Mouse (Mus musculus) CH12.LX (cell line): ENCODE data around the gene Tgif2. TPM values are rescaled to one million over a fixed set of nuclear protein-coding genes. Genes with fewer than 3 reads are reported as not detected.
A peak's percentile ranks its signal among the peaks of the same experiment; 100 is the strongest.

Source experiments
- DNase-seq: peaks from one replicate; pipeline ENCODE4 v3.0.0-alpha.2; 2013; ENCODE audit errors: extremely low read depth
- H3K27ac ChIP-seq: 2 replicates; pipeline ENCODE4 v1.5.1; 2012; ENCODE audit warnings: low read depth, mild to moderate bottlenecking, control low read depth, moderate library complexity; ENCODE audit not compliant: insufficient read depth
- H3K27me3 ChIP-seq: replicated peaks from 2 replicates; pipeline ENCODE3; 2012; ENCODE audit warnings: inconsistent platforms
- H3K36me3 ChIP-seq, 2 experiments: replicated peaks in 1 of 2; 2 replicates each; pipeline versions ENCODE3 to v1.6.1; 2012; ENCODE audit warnings: inconsistent platforms in 1 of 2, low read length in 1 of 2, mild to moderate bottlenecking in 1 of 2, mixed read lengths in 1 of 2, moderate library complexity in 1 of 2; ENCODE audit not compliant: control insufficient read depth in 1 of 2, insufficient read depth in 1 of 2
- H3K4me1 ChIP-seq, 2 experiments: 2 replicates each; pipeline ENCODE4 v1.6.1; 2012; ENCODE audit warnings: inconsistent platforms in 1 of 2, moderate library complexity in 1 of 2; ENCODE audit not compliant: insufficient read depth in 2 of 2, control insufficient read depth in 1 of 2
- H3K4me2 ChIP-seq: 2 replicates; pipeline ENCODE4 v1.6.1; 2012; ENCODE audit warnings: low read depth, mild to moderate bottlenecking, control low read depth; ENCODE audit not compliant: poor library complexity, insufficient read depth, severe bottlenecking
- H3K4me3 ChIP-seq, 3 experiments: fragments of 150-350 bp in 1 of 3; sonication (generic) in 1 of 3; replicated peaks in 1 of 3; 2 replicates each; pipeline versions ENCODE3 to v1.5.1; 2011 to 2012; ENCODE audit warnings: low read depth in 2 of 3, low read length in 2 of 3, mild to moderate bottlenecking in 2 of 3, moderate library complexity in 2 of 3, control low read depth in 1 of 3, improper control_type of control experiment in 1 of 3, inconsistent platforms in 1 of 3, mixed read lengths in 1 of 3; ENCODE audit not compliant: poor library complexity in 1 of 3
- H3K79me2 ChIP-seq: replicated peaks from 2 replicates; pipeline ENCODE4 v1.6.1; 2012; ENCODE audit warnings: mild to moderate bottlenecking, moderate library complexity; ENCODE audit not compliant: control insufficient read depth, poor library complexity, insufficient read depth, severe bottlenecking; ENCODE audit errors: extremely low read depth
- H3K9ac ChIP-seq: 2 replicates; pipeline ENCODE4 v1.6.1; 2012; ENCODE audit warnings: low read depth, mild to moderate bottlenecking, control low read depth, moderate library complexity; ENCODE audit not compliant: insufficient read depth
- H3K9me3 ChIP-seq: replicated peaks from 2 replicates; pipeline ENCODE3; 2012; ENCODE audit warnings: low read length, inconsistent platforms, mixed read lengths
- BHLHE40 ChIP-seq: IDR thresholded peaks from 2 replicates; pipeline ENCODE4 v1.6.1; 2011; ENCODE audit warnings: mild to moderate bottlenecking, low read depth, low read length, improper control_type of control experiment
- CHD1 ChIP-seq: IDR thresholded peaks from 2 replicates; pipeline ENCODE4 v1.6.1; 2012; ENCODE audit warnings: low read depth, low read length, improper control_type of control experiment, inconsistent platforms
- CHD2 ChIP-seq: IDR thresholded peaks from 2 replicates; pipeline ENCODE4 v1.6.1; 2011; ENCODE audit warnings: low read length, improper control_type of control experiment
- CTCF ChIP-seq, 2 experiments: IDR thresholded peaks in 1 of 2; conservative IDR thresholded peaks in 1 of 2; 2 replicates each; pipeline ENCODE4 v1.5.1; 2011 to 2012; ENCODE audit warnings: low read depth in 2 of 2, low read length in 2 of 2, improper control_type of control experiment in 1 of 2, inconsistent platforms in 1 of 2, mild to moderate bottlenecking in 1 of 2, moderate library complexity in 1 of 2
- E2F4 ChIP-seq: IDR thresholded peaks from 2 replicates; pipeline ENCODE4 v1.6.1; 2011; ENCODE audit warnings: low read depth, low read length, improper control_type of control experiment; ENCODE audit not compliant: insufficient replicate concordance
- ELF1 ChIP-seq: IDR thresholded peaks from 2 replicates; pipeline ENCODE4 v1.6.1; 2014; ENCODE audit warnings: low read depth, mild to moderate bottlenecking, inconsistent platforms, low read length, improper control_type of control experiment
- EP300 ChIP-seq: IDR thresholded peaks from 2 replicates; pipeline ENCODE4 v1.6.1; 2011; ENCODE audit warnings: low read length, improper control_type of control experiment
- ETS1 ChIP-seq: conservative IDR thresholded peaks from 2 replicates; pipeline ENCODE4 v1.6.1; 2012; ENCODE audit warnings: low read depth, mild to moderate bottlenecking, inconsistent platforms, low read length, improper control_type of control experiment, moderate library complexity
- HCFC1 ChIP-seq: IDR thresholded peaks from 2 replicates; pipeline ENCODE4 v1.6.1; 2012; ENCODE audit warnings: low read depth, mild to moderate bottlenecking, inconsistent platforms, low read length, improper control_type of control experiment
- IRF4 ChIP-seq: IDR thresholded peaks from 2 replicates; pipeline ENCODE4 v1.6.1; 2014; ENCODE audit warnings: low read depth, mild to moderate bottlenecking, inconsistent platforms, low read length, improper control_type of control experiment
- JUN ChIP-seq: IDR thresholded peaks from 2 replicates; pipeline ENCODE4 v1.6.1; 2011; ENCODE audit warnings: low read depth, mild to moderate bottlenecking, low read length, improper control_type of control experiment, moderate library complexity; ENCODE audit not compliant: insufficient read depth
- MAFK ChIP-seq: IDR thresholded peaks from 2 replicates; pipeline ENCODE4 v1.6.1; 2011; ENCODE audit warnings: low read length, improper control_type of control experiment; ENCODE audit not compliant: insufficient replicate concordance
- MAX ChIP-seq: IDR thresholded peaks from 2 replicates; pipeline ENCODE4 v1.6.1; 2011; ENCODE audit warnings: low read length, improper control_type of control experiment
- MXI1 ChIP-seq: IDR thresholded peaks from 2 replicates; pipeline ENCODE4 v1.6.1; 2011; ENCODE audit warnings: mild to moderate bottlenecking, low read depth, low read length, improper control_type of control experiment
- MYC ChIP-seq: IDR thresholded peaks from 2 replicates; pipeline ENCODE4 v1.6.1; 2011; ENCODE audit warnings: low read depth, mild to moderate bottlenecking, improper control_type of control experiment, low read length
- POLR2AphosphoS2 ChIP-seq: IDR thresholded peaks from 2 replicates; pipeline ENCODE4 v1.6.1; 2011; ENCODE audit warnings: low read depth, low read length, improper control_type of control experiment
- RAD21 ChIP-seq: IDR thresholded peaks from 2 replicates; pipeline ENCODE4 v1.6.1; 2011; ENCODE audit warnings: low read depth, mild to moderate bottlenecking, low read length, improper control_type of control experiment, moderate library complexity
- RCOR1 ChIP-seq: conservative IDR thresholded peaks from 2 replicates; pipeline ENCODE4 v1.6.1; 2012; ENCODE audit warnings: low read depth, mild to moderate bottlenecking, inconsistent platforms, low read length, improper control_type of control experiment
- SIN3A ChIP-seq: IDR thresholded peaks from 2 replicates; pipeline ENCODE4 v1.6.1; 2012; ENCODE audit warnings: low read length, improper control_type of control experiment, inconsistent platforms
- SMC3 ChIP-seq: IDR thresholded peaks from 2 replicates; pipeline ENCODE4 v1.6.1; 2011; ENCODE audit warnings: low read depth, low read length, improper control_type of control experiment
- TBP ChIP-seq: conservative IDR thresholded peaks from 2 replicates; pipeline ENCODE4 v1.6.1; 2011; ENCODE audit warnings: low read depth, low read length, improper control_type of control experiment
- USF1 ChIP-seq: IDR thresholded peaks from 2 replicates; pipeline ENCODE4 v1.6.1; 2014; ENCODE audit warnings: low read depth, mild to moderate bottlenecking, inconsistent platforms, low read length, improper control_type of control experiment
- USF2 ChIP-seq: conservative IDR thresholded peaks from 2 replicates; pipeline ENCODE4 v1.6.1; 2011; ENCODE audit warnings: low read depth, low read length, improper control_type of control experiment
- ZKSCAN1 ChIP-seq: IDR thresholded peaks from 2 replicates; pipeline ENCODE4 v1.6.1; 2012; ENCODE audit warnings: low read depth, inconsistent platforms, low read length, improper control_type of control experiment, borderline replicate concordance
- ZMIZ1 ChIP-seq: IDR thresholded peaks from 2 replicates; pipeline ENCODE4 v1.6.1; 2012; ENCODE audit warnings: low read depth, mild to moderate bottlenecking, inconsistent platforms, low read length, improper control_type of control experiment
- ZNF384 ChIP-seq: IDR thresholded peaks from 2 replicates; pipeline ENCODE4 v1.6.1; 2012; ENCODE audit warnings: low read depth, low read length, improper control_type of control experiment, inconsistent platforms
- dilution Hi-C: fragments of 300-500 bp; cut with MboI; formaldehyde crosslinking; loops from 2 replicates; pipeline ENCODE4 v1.14.3; 2020; ENCODE audit warnings: low sequenced_read_pairs; ENCODE audit not compliant: extremely low pct_unique_long_range_greater_than_20kb, extremely low pct_ligation_motif_present
- in situ Hi-C: fragments of 300-500 bp; cut with MboI; formaldehyde crosslinking; loops from 3 replicates; pipeline ENCODE4 v1.14.3; 2019; ENCODE audit warnings: low sequenced_read_pairs, low pct_ligation_motif_present, low pct_unique_long_range_greater_than_20kb, mixed read lengths
- polyA plus RNA-seq: library from polyadenylated mRNA; unstranded; fragments of >175 nt; gene quantifications from 2 replicates; pipeline ENCODE4 v1.2.1, GENCODE M21; 2012; ENCODE audit warnings: low read depth; ENCODE audit not compliant: insufficient read length
- total RNA-seq, 2 experiments: library from RNA; depleted of rRNA; stranded (reverse); fragments of 300-350 nt in 1 of 2; fragments of >200 nt in 1 of 2; gene quantifications; 2 replicates each; pipeline ENCODE4 v1.2.3; 2012 to 2014

The Tgif2 gene
- total and polyA plus RNA-seq, 3 experiments: 10.3 to 12.2 (median 11.3) TPM

GRCm38 (mm10) chr2:156806886-156807285 is 32.9 kb upstream of the Tgif2 start:
- no peak for TF ChIP-seq EP300
- no peak for TF ChIP-seq USF2
- no peak for TF ChIP-seq TBP
- TF ChIP-seq USF1: no peak
- no peak for TF ChIP-seq MAX
- no peak for TF ChIP-seq E2F4
- no peak for TF ChIP-seq ZKSCAN1
- TF ChIP-seq CTCF (conservative IDR thresholded peaks at IDR 0.05 in 1 of 2, IDR thresholded peaks at IDR 0.05 in 1 of 2; ENCODE audit: low read depth in 2 of 2, low read length in 2 of 2): no peak
- no peak for TF ChIP-seq MAFK
- TF ChIP-seq CHD2: no peak
- no peak for TF ChIP-seq ELF1
- TF ChIP-seq BHLHE40: no peak
- no peak for TF ChIP-seq MYC
- no peak for TF ChIP-seq CHD1
- TF ChIP-seq JUN: no peak
- TF ChIP-seq ETS1: no peak
- TF ChIP-seq HCFC1: no peak
- Histone ChIP-seq H3K4me3 (no peak overlapping the region), H3K4me1 (peaks cover 2 to 20% of the 10 kb centered on the region in 2 experiments; a peak in 3 of 4 replicates), H3K79me2 (no peaks in the 10 kb centered on the region), H3K27me3 (peaks cover 6% of the 10 kb centered on the region), H3K4me2 (no peak overlapping the region), H3K36me3 (no peaks in the 10 kb centered on the region), H3K27ac (no peak overlapping the region), H3K9me3 (no peaks in the 10 kb centered on the region), H3K9ac (no peak overlapping the region)
- dilution Hi-C loops: no loop called here
- DNase-seq: no peak
- in situ Hi-C loops: no loop called here

GRCm38 (mm10) chr2:156809579-156809978 is 30.2 kb upstream of the Tgif2 start:
- H3K4me1 ChIP-seq: peaks cover 2 to 20% of the 10 kb centered on the region in 2 experiments; a peak in 3 of 4 replicates
- H3K79me2 ChIP-seq: no peaks in the 10 kb centered on the region
- no peak overlapping the region for H3K4me2 ChIP-seq
- TF ChIP-seq EP300 (no peak), USF1 (no peak), BHLHE40 (no peak), CHD2 (no peak), SMC3 (peak; percentile 63), CTCF (conservative IDR thresholded peaks at IDR 0.05 in 1 of 2, IDR thresholded peaks at IDR 0.05 in 1 of 2; ENCODE audit: low read depth in 2 of 2, low read length in 2 of 2) (peak; percentile 80 to 82), IRF4 (no peak), SIN3A (no peak), ETS1 (no peak), TBP (no peak), RCOR1 (no peak), MXI1 (no peak), ZNF384 (no peak), USF2 (no peak), RAD21 (peak; percentile 80), JUN (no peak), ELF1 (no peak), POLR2AphosphoS2 (no peak), ZMIZ1 (no peak), MAFK (no peak)
- peak; percentile 38 for DNase-seq
- no peaks in the 10 kb centered on the region for H3K9me3 ChIP-seq
- in situ Hi-C loops: no loop called here
- H3K27me3 ChIP-seq: peaks cover 3% of the 10 kb centered on the region
- dilution Hi-C loops: no loop called here
- no peaks in the 10 kb centered on the region for H3K36me3 ChIP-seq
- H3K27ac ChIP-seq: no peak overlapping the region
- no peak overlapping the region for H3K4me3 ChIP-seq
- no peak overlapping the region for H3K9ac ChIP-seq
